Mouse (Mus musculus): ENCODE results near the gene Opcml.

Opcml gene

DNA sequence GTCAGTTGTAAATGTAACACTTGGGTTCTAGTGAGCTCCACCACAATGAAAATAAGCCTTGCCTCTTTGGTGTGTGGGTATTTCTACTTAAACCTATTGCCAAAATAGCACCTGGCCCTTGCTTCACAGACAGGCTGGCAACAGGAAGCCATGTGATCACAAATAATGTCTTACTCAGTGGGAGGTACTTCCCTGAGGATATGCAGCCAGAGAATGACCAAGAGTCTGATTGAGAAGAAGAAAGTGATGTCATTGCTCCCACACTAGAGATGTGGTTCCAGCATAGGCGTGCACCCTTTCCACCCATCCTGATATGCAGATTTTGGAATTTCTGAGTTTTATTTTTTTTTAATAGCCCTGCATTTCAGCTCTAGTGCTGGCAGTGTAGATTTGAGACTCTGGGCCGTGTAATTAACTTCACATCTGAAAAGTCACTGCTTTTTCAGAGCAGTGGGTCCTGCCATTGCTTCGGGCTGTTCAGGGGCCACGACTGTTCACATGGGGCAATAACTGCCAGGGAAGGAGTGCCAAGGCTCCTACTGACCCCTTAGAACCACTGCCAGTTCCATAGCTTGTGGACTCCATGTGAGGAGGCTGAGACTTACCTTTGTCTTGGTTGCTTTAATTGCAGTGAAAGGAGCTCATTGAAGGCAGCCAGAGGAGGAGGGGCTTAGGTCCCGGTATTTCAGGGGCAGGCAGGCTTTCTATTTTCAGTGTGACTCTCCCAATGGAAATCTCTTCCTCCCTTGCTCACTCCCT, 649.0 kb downstream of the Opcml start:
- no peak for DNase-seq (ENCODE audit: low spot score in 2 of 2)

DNA sequence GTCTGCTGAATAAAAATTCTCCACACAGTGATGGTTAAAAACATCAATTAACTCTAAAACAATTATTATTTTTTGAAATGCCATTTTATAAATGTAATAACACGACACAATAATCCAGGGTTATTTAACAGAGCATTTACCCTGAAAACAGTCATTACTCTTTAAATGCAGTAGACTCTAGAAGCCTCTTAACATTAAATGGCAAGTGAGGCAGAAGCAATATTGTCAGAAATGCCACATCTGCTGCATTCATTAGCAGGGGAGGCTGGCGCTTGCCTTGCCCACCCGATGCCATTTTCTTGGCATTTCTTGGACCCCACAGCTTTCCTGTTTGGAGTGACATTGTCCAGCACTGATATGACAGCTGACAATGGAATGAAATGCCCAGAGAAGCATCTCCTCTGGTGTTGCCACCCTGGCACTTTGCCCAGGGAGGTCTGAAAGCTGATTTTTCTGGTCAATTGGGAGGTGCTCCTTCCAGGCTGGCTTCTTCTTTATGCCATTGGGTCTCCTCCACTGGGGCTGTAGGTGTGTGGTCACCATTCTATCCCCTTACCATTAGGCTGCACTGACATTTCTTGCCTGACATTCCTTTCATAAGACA, 649.7 kb downstream of the Opcml start:
- no peak for DNase-seq (ENCODE audit: low spot score in 2 of 2)

DNA sequence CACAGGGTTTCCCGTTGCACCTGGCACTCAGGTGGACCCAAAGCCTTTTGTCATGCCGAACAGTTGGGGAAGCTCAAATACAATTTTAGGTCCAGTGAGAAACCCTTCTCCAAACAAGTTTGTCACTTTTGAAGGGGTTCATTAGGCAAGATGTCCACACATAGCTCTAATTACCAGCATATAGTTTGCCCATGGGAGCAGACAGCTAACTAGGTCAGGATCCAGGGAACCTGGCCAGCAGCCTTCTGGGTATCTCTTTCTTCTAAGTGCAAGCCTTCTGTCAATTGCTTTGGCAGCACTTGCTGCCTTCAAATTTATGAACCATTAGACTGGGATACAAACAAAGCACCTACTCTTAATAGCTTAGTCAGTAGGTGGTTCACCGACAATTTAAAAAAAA, 653.9 kb downstream of the Opcml start:
- no peak for DNase-seq (ENCODE audit: low spot score in 2 of 2)

DNA sequence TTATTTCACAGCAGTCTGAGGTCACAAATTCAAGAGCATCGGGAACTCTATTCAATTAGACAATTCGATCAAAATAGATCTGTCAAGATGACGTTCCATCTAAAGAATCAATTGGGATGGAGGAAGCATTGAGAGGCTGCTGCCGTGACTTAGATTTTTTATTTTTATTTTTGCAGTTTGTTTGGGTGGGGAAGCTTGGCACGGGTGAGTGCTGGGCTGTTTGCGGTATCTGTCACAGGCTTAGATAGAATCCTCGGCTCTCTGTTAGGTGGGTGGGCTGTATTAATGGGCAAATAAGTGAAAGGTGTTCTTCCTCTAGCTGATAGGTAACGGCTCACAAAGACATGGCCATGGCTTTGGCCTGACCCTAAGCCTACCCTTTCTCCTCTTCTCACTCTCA, 654.4 kb downstream of the Opcml start:
- DNase-seq (ENCODE audit: low spot score in 2 of 2), result no peak

DNA sequence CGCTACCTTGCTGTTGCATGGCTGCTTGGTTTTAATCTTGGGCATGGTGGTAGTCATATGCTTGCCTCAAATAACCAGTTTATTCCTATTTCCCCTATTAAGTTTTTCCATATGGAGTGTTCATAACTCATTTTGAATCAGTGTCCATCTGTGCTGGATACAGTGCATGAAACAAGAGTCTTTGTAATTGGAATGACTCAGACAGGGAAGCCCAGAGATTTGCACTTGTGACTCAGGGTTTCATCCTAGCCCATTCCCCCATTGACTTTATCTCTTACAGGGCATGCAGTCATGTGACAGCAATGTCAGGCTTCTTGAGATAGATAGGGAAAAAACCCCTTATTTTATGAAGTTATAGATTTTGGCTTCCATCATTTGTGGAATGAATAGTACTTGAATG, 655.3 kb downstream of the Opcml start:
- DNase-seq (ENCODE audit: low spot score in 2 of 2), result no peak

DNA sequence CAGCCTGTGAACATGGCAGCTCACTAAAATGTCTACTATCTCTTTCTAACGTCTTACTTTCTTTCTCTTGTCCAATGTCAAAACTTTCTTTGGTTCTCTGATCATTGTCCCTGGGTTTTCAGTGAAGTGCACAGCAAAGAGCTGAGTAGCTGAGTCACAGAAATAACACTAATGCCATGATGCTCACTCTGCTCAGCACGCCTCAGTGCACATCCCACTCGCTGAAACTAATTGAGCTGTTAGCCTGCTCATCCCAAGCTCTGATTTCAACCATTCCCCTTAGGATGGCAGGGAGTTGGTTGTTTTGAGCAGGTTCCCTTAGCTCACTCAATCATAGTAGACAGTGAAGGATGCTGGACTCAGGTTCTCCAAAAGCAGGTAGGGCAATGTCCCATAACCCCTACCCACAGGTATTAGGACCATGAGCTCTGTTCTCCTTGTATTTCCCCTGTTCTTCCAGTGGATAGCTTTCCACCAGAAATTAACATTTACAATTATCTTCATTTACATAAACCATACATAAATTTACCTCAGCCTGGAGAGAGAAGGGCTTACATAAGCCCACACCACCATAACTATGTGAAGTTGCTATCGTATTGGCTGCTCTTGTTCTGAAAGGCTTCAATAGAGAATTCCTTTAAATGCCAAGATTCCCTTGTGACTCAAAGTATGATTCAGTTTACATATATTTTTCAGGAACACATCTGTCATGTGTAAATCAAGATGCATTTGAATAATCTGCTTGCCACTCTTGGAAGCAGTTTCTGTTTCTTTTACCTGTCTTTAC, 655.9 kb downstream of the Opcml start:
- no peak for DNase-seq (ENCODE audit: low spot score in 2 of 2)

DNA sequence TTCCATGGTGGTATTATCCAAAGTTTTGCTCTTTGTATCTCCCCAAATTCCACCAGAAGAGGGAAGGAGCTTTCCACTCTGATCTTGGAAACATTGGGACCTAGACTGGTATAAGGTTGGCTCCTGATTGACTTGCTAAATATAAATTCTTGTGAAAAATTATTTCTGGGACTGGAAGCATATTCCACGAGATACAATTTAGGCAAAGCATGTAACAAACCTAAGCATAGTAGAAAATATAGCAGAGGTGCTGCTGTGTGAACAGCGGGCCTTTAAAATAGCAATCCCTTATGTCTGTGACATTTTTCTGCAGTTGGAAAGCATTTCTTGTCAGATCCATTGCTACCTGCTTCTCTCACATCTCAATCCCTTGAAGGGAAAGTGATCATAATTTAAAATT, 661.9 kb downstream of the Opcml start:
- no peak for DNase-seq (ENCODE audit: low spot score in 2 of 2)

DNA sequence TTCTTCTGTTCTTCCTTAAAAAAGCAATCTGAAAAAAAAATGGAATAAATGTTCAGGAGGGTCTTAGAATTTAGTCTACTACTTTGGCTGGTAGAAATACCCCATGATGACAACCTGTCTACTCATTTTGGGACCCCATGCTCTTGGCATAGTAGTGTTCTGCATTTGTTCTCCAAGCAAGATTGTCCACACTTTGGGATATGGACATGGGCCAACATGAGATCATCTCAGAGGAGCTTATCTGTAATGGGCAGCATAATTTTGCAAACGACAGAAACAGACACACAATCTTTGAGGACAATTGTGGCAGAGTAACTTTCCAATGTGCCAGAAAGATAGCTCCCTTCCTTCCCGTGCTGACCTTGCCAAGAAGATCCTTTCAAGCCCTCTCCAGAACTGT, 662.5 kb downstream of the Opcml start:
- no peak for DNase-seq (ENCODE audit: low spot score in 2 of 2)

DNA sequence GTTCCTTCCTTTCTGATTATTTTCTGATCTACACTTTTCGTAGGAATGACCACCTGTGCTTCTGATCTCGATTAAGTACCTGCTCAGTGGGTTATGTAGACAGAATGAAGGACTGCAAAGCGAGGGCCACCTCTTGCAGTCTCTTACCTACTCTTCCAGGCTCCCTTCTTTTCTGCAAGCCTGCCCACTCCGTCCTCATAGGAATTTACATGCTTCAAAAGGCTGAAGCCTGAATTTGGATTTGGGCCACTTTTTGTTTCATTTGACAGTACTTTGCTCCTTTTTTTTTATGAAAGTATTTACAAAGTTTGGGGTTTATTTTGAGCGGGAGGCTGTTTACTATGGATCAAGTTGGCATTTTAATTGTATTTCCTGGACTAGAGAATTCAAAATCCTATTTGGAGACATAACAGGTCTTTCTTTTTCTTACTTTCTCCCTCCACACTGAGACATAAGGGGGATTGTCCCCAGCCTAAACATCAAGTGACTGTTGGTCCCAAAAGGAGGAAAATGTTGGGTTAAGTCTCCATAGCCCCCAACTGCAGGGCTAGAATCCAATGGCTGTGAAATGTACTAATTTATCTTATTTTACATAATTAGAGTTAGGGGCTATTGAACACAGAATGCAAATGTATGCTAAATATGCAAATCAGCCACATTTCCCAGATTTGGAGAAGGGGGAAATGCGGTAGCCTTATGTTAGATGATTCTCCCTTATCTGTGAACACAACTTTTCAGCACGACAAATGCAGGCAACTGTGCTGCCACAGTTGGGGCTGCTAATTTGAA, 667.6 kb downstream of the Opcml start:
- DNase-seq (ENCODE audit: low spot score in 2 of 2), result no peak

DNA sequence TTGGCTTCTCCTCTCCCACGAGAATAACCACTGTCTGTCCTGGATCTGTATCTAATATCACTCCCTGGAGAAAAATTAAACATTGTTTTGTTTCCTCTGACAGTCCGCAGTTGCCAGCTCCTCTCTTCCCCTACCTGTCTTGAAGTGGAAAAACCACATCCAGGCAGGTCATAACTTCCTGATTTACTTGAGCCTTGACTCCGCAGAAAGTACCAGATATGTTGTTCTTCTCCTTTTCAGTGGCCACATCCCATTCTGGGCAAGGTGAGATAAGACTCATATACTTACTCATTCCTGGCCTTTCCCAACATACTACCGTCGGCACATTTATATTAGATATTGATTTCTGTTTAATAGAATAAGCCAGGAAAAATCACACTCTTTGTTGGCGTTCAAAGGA, 673.0 kb downstream of the Opcml start:
- no peak for DNase-seq (ENCODE audit: low spot score in 2 of 2)

DNA sequence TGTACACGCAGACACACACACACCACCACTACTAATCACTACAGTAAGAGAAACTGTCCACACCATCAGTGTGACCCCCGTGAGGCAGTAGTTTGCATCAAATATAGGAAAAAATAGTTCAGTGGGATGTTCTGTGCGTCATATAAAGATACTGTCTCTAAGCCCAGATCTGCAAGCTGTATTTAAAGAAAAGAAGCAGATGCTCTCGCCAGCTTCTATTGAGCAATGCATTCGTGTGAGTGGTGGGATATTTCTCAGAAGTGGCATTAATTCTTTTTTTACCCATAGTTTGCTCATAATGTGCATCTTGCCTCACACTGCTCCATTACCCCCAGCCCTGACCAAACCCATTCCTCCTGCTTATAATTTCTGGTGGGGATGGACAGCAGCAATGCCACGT, 678.8 kb downstream of the Opcml start:
- DNase-seq (ENCODE audit: low spot score in 2 of 2), result no peak

DNA sequence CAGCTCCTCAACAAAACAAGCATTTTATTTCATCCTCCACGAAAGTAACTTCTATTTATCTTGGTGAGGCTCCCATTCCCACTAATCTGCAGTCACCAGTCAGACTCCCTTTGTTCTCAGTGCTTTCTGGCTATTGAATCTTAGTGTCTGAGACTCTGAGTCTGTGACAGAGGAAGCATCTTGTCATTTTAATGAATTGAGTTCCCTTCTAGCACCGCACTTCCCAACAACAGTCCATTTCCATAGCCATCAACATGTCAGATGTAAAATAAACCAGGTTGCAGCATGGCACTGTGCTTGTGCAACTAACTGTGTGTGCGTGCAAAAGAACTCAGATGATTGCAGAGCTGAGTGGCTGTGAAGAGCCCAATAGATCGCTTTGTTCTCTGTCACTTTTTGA, 680.9 kb downstream of the Opcml start:
- DNase-seq (ENCODE audit: low spot score in 2 of 2), result no peak

DNA sequence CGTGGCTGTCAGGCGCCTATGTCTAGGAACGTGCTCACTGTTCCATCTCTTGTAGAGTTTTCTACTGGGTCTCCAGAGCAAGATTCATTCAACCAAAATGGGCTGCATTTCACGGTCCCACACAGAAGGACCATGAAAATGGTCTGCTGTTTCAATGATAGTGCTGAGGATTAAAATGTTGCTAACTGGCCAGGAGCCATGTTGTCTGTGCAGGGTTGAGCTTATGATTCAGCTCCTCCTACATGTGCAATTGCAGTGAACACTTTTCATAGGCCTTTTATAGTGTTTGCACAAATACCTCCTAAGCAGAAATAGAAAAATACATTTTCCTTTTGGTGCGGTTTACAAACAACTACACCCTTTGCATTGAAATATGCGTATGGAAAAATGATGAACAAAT, 684.0 kb downstream of the Opcml start:
- no peak for DNase-seq (ENCODE audit: low spot score in 2 of 2)

DNA sequence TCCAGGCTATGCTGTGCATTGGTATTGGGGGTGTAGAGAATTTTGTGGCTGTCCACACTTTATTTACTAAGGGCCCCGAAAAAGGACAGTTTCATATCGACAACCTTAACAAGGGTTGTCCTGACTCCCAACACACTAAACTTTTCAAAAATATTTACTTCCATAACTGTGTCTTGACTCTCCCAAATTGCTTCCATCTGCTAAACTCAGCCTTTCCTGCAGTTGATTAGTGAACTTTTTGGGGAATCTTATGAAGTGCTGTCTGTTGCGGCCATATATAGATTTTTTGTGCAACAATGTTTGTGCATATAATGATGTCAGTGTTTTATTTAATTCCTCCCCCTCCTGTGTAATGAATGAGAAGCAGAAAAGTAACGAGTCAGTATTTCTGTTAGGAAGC, 690.7 kb downstream of the Opcml start:
- no peak for DNase-seq (ENCODE audit: low spot score in 2 of 2)

DNA sequence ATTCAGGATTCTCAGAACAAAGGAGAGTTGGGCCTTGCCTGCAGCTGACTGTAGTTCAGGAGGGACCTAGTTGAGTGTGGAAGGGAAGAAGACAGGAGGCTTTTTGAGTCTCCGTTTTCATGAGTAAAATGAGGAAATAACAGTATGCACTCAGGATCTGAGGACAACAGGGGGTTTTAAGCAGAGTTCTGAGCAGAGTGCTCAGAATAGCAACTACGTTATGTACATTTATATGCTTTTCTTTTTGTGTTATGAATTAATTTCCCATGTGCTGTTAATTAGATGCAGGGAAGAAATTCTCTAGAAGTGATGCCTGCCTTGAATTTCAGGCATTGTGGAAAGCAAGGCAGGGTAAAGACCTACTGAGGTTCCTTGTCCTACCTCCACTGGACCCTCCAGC, 697.9 kb downstream of the Opcml start:
- no peak for DNase-seq (ENCODE audit: low spot score in 2 of 2)

DNA sequence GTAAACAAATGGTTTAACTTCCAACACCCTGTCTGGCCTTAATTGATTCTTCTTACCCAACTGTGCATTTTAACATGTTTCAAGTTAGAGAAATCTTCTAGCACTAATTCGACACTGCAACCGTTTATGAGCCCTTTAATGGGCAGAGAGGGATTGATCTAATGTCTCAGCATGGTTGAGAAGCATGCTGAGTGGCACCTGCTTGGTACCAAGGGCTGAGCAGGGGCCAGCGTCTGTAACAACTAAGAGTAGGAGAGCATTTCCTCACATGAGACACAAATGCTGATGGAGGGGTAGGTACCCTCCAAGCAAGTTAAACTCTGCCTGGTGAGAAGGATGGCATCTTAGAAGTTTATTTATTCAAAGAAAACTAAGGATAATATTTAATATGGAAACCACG, 699.3 kb downstream of the Opcml start:
- DNase-seq (ENCODE audit: low spot score in 2 of 2), result no peak

DNA sequence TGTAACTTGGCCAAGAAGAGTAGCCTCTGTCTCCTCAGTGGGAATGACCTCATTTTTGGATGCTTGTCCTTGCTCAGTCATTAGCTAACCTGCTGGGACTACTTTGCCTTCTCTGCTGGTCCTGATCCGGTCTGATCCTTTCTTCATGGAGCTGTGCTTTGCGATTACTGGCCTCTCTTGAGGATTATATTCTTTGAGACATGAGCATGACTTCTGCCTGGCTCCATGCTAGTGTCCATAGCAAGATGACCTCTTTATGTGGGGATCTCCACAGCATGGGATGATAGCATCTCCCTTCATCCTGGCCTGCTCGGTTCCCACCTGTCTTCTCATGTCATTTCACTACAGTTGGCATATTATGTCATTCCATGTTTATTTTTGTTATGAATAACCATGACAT, 699.8 kb downstream of the Opcml start:
- no peak for DNase-seq (ENCODE audit: low spot score in 2 of 2)

DNA sequence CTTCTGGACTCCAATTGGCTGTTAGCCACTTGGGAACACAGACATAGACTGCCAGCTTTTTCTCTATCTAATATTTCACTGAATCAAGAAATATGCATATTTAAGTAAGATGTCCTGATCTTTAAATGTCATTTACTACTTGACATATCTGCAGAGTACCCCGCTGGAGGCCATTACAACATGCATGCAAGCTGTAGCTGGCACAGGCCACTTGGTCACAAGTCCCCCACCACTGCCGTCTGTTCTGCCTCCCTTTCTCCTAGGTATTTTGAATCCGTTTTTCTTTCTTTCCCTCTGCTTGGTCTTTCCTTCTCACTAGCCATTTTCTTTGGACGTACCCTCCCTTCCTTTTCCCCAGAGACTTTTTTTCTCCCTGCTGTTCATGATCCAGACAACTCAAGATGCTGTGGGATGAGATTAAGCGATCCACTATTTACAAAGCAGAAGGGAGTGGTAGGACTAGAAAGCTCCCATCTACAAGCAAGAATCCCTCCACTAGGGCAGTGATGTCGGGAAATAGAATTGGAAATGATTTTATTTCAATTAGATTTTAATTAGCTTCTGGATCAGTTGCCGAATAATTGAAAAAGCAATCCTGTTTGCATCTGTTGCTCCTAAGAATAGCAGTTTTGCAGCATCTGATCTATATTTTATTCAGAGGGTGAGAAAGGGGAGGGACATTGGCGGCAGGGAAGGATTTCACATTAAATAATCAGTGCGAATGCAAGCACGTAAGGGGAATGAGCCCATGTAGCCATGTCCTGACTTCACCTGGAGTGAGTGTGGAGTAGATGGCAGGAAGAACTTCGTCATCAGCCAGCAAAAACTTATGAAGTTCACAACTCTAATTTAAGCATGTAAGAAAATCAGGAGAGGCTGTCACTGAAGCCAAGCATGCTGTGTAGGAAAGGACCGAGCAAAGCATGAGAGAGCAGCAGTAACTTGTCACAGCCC, 709.5 kb downstream of the Opcml start:
- DNase-seq (ENCODE audit: low spot score in 2 of 2), result no peak

DNA sequence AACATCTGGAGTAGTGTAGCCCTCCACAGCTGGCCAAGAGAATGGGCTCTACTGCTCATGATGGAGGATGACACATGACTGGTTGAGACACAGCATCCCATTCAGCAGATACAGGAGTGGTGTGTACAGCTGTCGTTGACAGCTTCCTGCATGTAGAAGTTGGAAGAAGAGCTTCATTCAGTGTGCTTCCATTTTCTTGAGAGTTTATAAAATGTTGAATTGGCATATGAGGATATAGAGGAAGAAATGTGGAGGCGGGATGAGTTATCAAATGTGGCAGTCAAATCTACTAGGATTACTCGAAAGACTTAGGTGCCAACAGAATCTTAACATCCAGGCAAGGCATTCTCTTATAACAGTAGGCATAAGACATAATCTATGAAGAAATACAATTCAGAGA, 723.3 kb downstream of the Opcml start:
- DNase-seq (ENCODE audit: low spot score in 2 of 2), result no peak

DNA sequence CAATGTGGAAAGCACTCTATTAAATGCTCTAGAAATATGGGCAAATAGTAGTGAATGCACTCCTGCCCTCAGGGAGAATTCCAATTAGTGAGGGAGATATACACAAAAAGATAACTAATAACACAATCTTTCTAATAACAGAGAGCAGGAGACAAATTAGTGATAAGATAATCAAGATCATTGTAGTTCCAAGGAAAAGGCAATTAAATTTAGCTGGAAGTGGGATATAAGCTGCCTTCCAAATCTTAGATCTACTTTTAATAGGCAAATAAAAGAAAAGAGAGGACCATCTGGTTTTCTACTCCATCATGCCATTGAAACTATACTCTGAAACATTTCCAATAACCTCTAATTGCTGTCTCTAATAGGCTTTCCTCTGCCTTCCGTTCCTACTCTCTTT, 742.6 kb downstream of the Opcml start:
- DNase-seq (ENCODE audit: low spot score in 2 of 2), result no peak

DNA sequence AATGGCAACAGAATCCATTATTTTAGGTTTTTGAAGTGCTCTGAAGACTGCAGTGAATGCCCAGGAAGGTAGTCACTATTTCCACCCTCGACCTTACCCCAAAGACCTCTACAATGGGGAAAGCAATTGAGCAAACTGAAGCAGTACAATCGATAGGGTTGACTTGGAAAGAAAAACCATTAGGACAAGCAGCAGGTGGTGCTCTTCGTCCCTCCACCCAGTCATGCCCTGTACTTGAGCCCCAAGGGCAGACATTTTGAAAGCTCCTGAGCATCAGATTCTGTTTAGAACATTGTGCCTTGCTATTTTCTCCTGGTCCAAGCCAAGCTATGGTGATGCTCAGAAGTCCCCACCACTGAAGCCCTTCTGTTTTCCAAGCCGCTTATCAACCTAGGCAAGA, 744.4 kb downstream of the Opcml start:
- DNase-seq (ENCODE audit: low spot score in 2 of 2), result no peak

Data from urinary bladder, postnatal 4 days (tissue).